Mouse (Mus musculus) hematopoietic stem cell, adult 5-6 weeks (primary cell): Measurements from ENCODE around the gene Zfp800. TPM values are rescaled to one million over a fixed set of nuclear protein-coding genes. Genes with fewer than 3 reads are reported as not detected.

Experiments
- total RNA-seq: library from RNA; stranded (forward); fragments of 172-1452, 232-1000 nt; gene quantifications from 2 replicates; pipeline ENCODE4 v1.2.3, GENCODE M21; 2017

Gene Zfp800
- total RNA-seq, 1 experiment from 2014 or later = 78.1 TPM

Other genes starting within 250 kb of the Zfp800 start
- 31.7 and 36.9 TPM in 2 replicates for gene Arf5, start 25.6 kb upstream of the Zfp800 start, total RNA-seq
- gene Fscn3, start 29.8 kb upstream of the Zfp800 start, total RNA-seq = not detected in 2 replicates
- gene Gcc1, start 30.4 kb upstream of the Zfp800 start, total RNA-seq = 17.8 and 20.4 TPM in 2 replicates
- not detected in 2 replicates for gene Pax4, start 51.3 kb upstream of the Zfp800 start, total RNA-seq
- gene Snd1, start 77.1 kb upstream of the Zfp800 start, total RNA-seq = 185 and 229 TPM in 2 replicates